Mouse (Mus musculus) cortical plate, adult 2 months (tissue): ENCODE data around the gene Sbf1.

Experiments
- CTCF ChIP-seq: fragments of 200-500 bp; IDR thresholded peaks from 2 replicates; pipeline ENCODE4 v1.5.1; 2011; ENCODE audit warnings: mild to moderate bottlenecking, control low read depth, low read length; ENCODE audit not compliant: insufficient read depth; ENCODE audit errors: extremely low read depth
- POLR2A ChIP-seq: fragments of 200-500 bp; IDR thresholded peaks from 2 replicates; pipeline ENCODE4 v1.6.1; 2011; ENCODE audit warnings: mild to moderate bottlenecking, low read length, control low read depth; ENCODE audit not compliant: insufficient read depth; ENCODE audit errors: extremely low read depth

DNA sequence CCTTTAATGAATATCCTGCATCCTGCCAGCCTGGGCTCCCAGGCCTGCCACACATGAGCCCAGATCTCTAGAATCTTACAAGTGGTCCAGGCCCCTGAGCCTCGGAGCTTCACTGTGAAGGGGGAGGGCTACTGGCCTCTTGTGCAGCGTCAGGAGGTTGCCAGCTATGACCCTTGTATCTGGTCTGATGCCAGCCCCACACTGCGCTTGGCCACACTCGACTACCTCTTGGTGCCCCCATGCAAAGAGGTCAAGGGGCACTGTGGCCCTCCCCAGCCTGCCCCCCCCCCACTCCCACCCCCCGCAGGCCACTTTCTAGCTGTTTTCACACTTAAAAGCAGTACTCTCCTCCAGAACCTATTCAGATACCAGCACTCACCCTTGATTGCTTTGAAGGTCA, 11.3 kb upstream of the Sbf1 start:
- no peak for TF ChIP-seq CTCF
- TF ChIP-seq POLR2A, result no peak
